Mouse (Mus musculus) lung, adult 2 months (tissue): ENCODE measurements around the gene Smad6.

ENCODE experiments used
- CTCF ChIP-seq: fragments of 200-500 bp; IDR thresholded peaks from 2 replicates; pipeline ENCODE4 v1.5.1; 2011; ENCODE audit warnings: mild to moderate bottlenecking, low read length, control low read depth; ENCODE audit not compliant: insufficient read depth
- POLR2A ChIP-seq: fragments of 200-500 bp; IDR thresholded peaks from 2 replicates; pipeline ENCODE4 v1.6.1; 2011; ENCODE audit warnings: low read depth, mild to moderate bottlenecking, control low read depth, low read length, borderline replicate concordance; ENCODE audit errors: extremely low read depth

DNA sequence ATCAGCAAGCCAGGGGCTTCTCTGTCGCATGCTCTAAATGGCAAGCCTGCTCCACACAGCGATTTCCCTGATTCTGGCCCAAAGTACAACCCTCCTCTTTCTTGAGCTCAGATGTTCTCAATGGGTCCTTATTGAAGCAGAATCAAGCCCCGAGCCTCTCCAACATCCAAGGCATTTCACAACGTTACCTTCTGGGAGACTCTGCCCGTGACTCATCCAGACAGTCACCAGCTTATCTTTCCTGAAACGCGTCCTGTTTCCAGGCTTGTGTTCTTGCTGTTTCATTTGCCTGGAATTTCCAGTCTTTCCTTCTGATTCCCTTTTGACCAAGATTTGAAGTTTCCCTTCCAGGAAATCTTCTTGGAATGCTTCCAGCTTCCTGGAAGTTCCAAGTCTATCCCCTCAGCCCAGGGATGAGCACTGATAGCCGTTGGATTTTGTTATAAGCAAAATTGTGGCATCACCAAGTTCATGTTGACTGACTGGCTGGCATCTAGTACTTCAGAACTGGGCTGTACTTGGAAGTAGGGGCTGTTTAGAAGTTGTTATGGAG, 28.7 kb upstream of the Smad6 start:
- no peak for TF ChIP-seq CTCF
- no peak for TF ChIP-seq POLR2A
